Mouse (Mus musculus): Measurements from ENCODE around the gene Gm47996. TPM values are rescaled to one million over a fixed set of nuclear protein-coding genes. Genes with fewer than 3 reads are reported as not detected.

Gm47996 gene
- polyA plus RNA-seq, 1 experiment from 2014 or later, result 0.50 TPM

DNA sequence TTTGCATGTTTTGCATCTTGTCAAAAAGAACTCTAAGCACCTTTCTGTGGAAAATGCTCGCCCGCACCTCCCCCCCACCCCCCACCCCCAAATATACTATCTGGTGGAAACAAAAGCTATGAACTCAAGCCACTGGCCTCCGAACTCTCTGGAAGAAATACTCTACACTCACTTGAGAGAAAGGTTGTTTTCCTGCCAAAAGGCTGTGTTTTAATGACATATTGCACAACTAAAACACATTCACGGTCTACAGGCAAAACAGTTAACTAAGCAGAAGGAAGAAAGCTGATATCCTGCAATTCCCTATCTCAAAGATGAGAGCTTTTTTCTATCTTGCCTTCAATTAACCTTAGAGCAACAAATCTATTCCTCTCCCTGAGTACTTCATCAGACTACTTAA lies 33.4 kb downstream of the Gm47996 start:
- no peak for DNase-seq (ENCODE audit: low spot score)

DNA sequence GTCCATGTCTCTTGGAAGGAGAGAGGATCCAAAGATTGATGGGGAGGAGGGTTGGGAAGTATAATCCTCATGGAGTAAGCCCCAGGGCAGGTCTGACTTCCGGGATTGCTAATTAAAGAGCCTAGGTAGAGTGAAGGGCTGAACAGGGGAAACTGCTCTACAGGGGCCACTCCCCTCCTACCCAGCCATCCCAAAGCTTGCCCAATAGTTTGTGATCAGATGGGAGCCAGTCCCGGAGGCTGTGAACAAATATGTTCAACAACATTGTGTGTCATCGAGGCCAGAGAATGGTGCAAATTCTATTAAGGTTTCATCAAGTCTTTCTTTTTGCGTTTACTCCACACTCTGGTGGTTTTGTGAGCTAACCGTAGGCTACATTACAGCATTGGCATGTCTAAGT lies 34.1 kb downstream of the Gm47996 start:
- Histone ChIP-seq H3K36me3 (no peaks in the 10 kb centered on the region), H3K4me3 (no peak overlapping the region), H3K4me1 (no peaks in the 10 kb centered on the region), H3K27ac (no peak overlapping the region), H3K9me3 (replicated peaks) (no peaks in the 10 kb centered on the region), H3K27me3 (ENCODE audit: low read depth, poor library complexity, severe bottlenecking) (no peaks in the 10 kb centered on the region)
- 93% methylated on average over 5 of the region's 5 CpGs for WGBS
- no peak for DNase-seq (ENCODE audit: low spot score)

More for the DNA sequence above, 33.4 kb downstream of the Gm47996 start:
- H3K4me3 ChIP-seq, result no peak overlapping the region
- H3K27me3 ChIP-seq (ENCODE audit: low read depth, poor library complexity, severe bottlenecking), result no peaks in the 10 kb centered on the region
- H3K4me1 ChIP-seq, result no peaks in the 10 kb centered on the region
- 92% methylated on average over 4 of the region's 4 CpGs for WGBS
- no peak overlapping the region for H3K27ac ChIP-seq
- no peaks in the 10 kb centered on the region for H3K36me3 ChIP-seq
- no peaks in the 10 kb centered on the region for H3K9me3 ChIP-seq (replicated peaks)

DNA sequence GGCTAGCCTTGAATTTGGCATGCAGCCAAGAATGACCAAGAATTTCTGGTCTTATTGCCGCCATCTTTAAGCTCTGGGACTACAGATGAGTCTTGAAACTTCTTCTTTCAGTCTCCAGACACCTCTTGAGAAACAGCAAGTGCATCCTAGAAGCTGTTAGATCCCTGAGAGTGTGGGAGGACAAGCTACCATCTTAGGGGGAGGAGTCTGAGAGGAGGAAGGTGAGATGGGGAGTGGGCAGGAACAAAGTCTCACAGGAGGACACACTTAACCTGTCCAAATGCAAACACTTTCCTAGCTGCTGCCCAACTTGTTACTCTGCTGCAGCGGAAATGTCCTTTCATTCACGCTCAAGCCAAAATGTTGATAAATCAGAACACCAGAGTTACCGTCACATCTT lies 34.8 kb downstream of the Gm47996 start:
- Histone ChIP-seq H3K27me3 (ENCODE audit: low read depth, poor library complexity, severe bottlenecking) (no peaks in the 10 kb centered on the region), H3K27ac (no peak overlapping the region), H3K4me1 (no peaks in the 10 kb centered on the region), H3K9me3 (replicated peaks) (no peaks in the 10 kb centered on the region), H3K36me3 (no peaks in the 10 kb centered on the region), H3K4me3 (no peak overlapping the region)
- no peak for DNase-seq (ENCODE audit: low spot score)
- WGBS, result 96% methylated on average over 4 of the region's 4 CpGs

DNA sequence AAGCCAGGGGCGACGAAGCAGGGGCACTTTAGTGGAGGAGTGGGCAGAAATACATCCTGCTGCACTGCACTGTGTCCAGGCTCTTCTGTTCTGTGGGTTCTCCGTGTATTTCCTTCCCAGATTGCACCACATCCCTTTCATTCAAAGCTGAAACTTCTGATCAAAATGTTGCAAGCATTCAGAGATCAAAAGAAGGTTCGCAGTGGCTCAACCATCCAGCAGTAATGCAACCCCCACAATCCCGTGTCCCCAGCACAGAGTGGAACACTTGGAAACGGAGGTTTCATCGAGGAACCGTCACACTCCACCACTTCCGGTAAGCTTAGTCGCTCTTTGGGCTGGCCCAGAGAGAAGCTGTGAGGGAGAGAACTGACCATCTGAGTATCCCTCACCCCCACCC lies 35.2 kb downstream of the Gm47996 start:
- WGBS, result 87% methylated on average over 10 of the region's 10 CpGs
- H3K27ac ChIP-seq, result no peak overlapping the region
- H3K4me3 ChIP-seq, result no peak overlapping the region
- no peaks in the 10 kb centered on the region for H3K4me1 ChIP-seq
- no peaks in the 10 kb centered on the region for H3K27me3 ChIP-seq (ENCODE audit: low read depth, poor library complexity, severe bottlenecking)
- H3K9me3 ChIP-seq (replicated peaks), result no peaks in the 10 kb centered on the region
- H3K36me3 ChIP-seq, result no peaks in the 10 kb centered on the region
- no peak for DNase-seq (ENCODE audit: low spot score)

DNA sequence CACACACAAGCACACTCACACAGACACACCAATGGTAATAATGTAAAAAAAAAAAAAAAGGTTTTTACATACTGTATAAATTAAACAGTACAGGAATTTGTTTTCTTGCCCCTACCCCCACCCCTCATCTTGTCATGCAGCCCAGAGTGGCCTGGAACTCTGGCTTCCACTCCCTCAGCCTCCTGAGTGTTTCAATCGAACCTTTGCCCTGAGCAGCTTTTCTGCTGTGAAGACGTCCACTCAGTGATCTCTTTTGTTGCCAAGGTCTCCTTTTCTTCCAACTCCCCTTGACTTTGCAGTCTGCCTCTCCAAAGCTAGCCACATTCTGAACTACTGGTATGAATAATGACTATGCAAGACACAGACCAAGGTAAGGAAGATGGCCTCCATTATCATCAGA lies 35.9 kb downstream of the Gm47996 start:
- Histone ChIP-seq H3K9me3 (replicated peaks) (no peaks in the 10 kb centered on the region), H3K27ac (no peak overlapping the region), H3K4me3 (no peak overlapping the region), H3K4me1 (peaks cover 5% of the 10 kb centered on the region; the same call in 1 of the 2 replicates), H3K36me3 (no peaks in the 10 kb centered on the region), H3K27me3 (ENCODE audit: low read depth, poor library complexity, severe bottlenecking) (no peaks in the 10 kb centered on the region)
- no peak for DNase-seq (ENCODE audit: low spot score)
- WGBS, result 86% methylated on average over 2 of the region's 2 CpGs

DNA sequence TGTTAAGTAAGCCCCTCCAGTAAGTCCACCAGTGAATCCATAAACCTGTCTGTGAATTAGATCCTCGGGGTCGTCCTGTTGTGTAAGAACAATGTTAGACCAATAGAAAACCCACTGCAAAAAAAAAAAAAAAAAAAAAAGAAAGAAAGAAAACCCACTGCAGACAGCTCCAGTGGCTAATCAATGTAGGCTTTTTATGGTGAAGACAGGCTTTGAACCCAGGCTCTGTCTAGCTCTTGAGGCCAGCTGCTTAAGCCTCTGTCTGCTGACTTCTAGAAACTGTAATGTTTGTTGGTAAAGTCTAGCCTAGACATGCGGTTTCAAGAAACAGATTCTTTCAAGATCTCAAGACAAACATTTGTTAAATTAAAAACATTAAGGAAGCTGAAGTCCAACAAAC lies 40.2 kb downstream of the Gm47996 start:
- Histone ChIP-seq H3K27ac (no peak overlapping the region), H3K27me3 (ENCODE audit: low read depth, poor library complexity, severe bottlenecking) (no peaks in the 10 kb centered on the region)
- 93% methylated on average over 3 of the region's 3 CpGs for WGBS

DNA sequence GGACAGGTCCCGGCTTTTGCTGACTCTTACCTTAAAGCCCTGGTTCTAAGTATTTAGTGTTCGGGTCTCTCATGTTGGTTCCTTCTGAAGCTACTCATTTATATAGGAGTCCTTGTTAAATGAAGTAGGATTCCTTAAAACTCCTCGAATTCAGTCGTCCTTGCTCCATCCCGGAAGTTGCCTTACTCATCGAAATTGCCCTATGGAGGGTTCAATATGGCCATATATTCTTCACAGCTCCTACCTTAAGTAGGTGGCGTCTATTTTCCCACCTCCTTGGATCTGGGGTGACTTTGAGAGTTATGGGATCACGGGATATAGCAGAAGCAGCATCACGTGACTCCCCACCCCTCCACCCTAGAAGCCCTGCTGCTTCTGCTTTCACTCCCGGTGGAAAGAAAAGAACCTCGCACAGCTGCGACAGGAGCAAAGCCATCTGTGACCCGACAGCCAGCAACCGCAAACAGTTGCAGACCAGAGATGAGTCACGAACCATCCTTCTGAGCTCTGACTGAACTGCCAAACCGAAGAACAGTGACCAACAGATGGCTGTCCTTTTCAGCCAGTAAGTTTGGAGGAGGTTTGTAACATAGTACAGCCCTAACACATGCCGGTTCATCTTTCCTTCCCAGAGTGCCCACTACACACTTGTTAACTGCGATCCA lies 40.7 kb downstream of the Gm47996 start:
- WGBS, result 66% methylated on average over 18 of the region's 18 CpGs
- peaks cover 8% of the 10 kb centered on the region; the same call in 1 of the 2 replicates for H3K4me1 ChIP-seq
- H3K27me3 ChIP-seq (ENCODE audit: low read depth, poor library complexity, severe bottlenecking), result no peaks in the 10 kb centered on the region
- no peak overlapping the region for H3K4me3 ChIP-seq
- no peaks in the 10 kb centered on the region for H3K36me3 ChIP-seq
- no peak for DNase-seq (ENCODE audit: low spot score)
- H3K27ac ChIP-seq, result no peak overlapping the region
- H3K9me3 ChIP-seq (replicated peaks), result no peaks in the 10 kb centered on the region

More for the DNA sequence above, 40.2 kb downstream of the Gm47996 start:
- DNase-seq (ENCODE audit: low spot score), result no peak
- Histone ChIP-seq H3K4me3 (no peak overlapping the region), H3K36me3 (no peaks in the 10 kb centered on the region), H3K4me1 (peaks cover 8% of the 10 kb centered on the region; the same call in 1 of the 2 replicates), H3K9me3 (replicated peaks) (no peaks in the 10 kb centered on the region)

DNA sequence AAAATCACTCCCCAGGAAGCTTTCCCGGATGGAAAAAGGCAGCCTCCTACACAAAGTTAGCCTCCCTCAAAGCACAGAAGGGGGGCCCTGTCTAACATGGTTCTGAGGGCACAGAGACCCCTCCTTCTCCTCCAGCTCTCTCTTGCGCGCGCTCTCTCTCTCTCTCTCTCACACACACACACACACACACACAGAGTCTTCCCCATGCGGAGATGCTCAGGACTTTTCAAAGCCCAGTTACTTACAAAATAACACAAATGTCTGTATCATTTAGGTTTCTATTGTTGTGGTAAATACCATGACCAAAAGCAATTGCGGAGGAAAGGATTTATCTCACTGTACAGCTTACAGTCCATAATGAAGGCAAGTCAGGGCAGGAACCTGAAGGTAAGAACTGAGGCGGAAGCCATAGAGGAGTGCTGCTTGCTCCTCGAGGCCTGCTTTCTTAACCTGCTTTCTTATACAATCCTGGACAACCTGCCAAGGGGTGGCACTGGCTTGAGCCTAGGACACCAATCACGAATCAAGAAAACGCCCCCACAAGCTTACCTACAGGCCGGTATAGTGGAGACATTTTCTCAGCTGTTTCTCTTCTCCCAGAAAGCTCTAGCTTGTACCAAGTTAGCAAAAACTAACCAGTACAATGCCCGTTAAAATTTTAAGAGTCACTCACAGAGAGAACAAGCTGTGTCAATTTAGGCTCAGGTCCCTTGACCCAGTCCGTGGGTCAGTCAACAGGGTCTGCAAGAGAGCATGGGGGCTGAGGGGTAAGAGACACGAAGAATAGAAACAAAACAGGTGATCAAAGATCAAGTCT lies 41.5 kb downstream of the Gm47996 start:
- Histone ChIP-seq H3K36me3 (no peaks in the 10 kb centered on the region), H3K27me3 (ENCODE audit: low read depth, poor library complexity, severe bottlenecking) (no peaks in the 10 kb centered on the region), H3K27ac (no peak overlapping the region), H3K4me1 (peaks cover 8% of the 10 kb centered on the region; the same call in 1 of the 2 replicates), H3K9me3 (replicated peaks) (no peaks in the 10 kb centered on the region), H3K4me3 (no peak overlapping the region)
- 86% methylated on average over 14 of the region's 14 CpGs for WGBS
- DNase-seq (ENCODE audit: low spot score), result no peak

DNA sequence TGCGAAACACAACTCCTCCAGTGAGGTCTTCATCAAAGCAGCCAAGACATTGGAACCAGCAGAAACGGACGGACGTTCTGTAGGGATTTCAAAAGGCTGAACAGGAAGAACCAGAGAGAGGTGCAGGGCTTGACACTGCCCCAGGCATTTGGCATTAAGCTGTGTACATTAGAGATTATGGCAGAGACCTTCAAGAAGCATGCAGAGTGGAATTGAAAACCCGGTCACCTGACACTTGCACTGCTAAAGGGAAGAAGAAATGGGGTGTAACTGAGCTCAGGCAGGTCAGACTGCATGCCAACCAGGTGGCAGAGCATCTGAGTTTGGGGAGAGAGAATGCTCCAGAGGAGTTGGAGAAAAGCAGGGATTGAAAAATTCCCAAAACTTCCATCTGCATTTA lies 45.5 kb downstream of the Gm47996 start:
- H3K9me3 ChIP-seq (replicated peaks), result no peaks in the 10 kb centered on the region
- H3K36me3 ChIP-seq, result no peaks in the 10 kb centered on the region
- no peak overlapping the region for H3K27ac ChIP-seq
- WGBS, result 80% methylated on average over 5 of the region's 5 CpGs
- no peak for DNase-seq (ENCODE audit: low spot score)
- H3K4me1 ChIP-seq, result peaks cover 16% of the 10 kb centered on the region; the same call in 1 of the 2 replicates
- H3K27me3 ChIP-seq (ENCODE audit: low read depth, poor library complexity, severe bottlenecking), result no peaks in the 10 kb centered on the region
- no peak overlapping the region for H3K4me3 ChIP-seq

DNA sequence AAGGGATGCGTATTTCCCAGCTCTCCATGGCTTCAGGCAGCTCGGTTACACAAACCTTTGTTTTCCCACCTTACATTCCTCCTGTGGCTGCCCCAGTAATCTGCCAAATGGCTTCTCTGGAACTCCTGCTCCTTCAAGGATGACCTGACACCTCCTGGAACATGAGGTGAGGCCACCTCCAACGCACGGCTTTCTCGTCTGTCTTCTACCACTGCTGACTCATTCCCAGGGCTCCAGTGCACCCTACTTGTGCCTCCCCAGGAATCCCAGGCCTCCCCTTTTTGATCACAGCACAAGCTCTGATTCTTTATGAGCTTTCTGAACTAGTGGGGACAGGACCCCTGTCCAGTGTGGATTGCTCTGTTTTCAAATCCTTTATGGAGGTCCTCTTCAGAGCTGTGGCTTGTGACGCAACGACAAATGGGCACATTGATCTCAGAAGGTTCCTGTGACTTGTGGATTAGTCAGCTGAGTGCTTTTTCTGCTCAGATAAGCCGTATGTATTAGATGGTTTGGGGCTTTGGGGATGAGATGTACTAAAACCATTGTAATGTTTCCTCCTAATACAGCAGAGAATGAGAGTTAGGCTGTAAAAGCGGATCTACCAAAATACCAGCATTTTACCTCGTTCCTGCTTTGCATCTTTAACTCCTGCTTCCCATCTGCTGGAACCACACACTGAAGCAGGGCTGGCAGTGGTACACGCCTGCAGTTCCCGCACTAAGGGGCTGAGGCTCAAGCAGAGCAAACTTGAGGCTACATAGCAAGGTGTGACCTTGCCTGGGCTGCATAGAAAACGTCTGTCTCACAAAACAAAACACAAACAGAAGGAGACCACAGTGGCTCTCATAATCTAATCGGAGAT lies 48.4 kb downstream of the Gm47996 start:
- Histone ChIP-seq H3K27ac (peak overlapping the region; percentile 14; the same call in 1 of the 2 replicates), H3K4me1 (peaks cover 9% of the 10 kb centered on the region; the same call in 1 of the 2 replicates), H3K36me3 (no peaks in the 10 kb centered on the region), H3K4me3 (no peak overlapping the region), H3K9me3 (replicated peaks) (no peaks in the 10 kb centered on the region), H3K27me3 (ENCODE audit: low read depth, poor library complexity, severe bottlenecking) (no peaks in the 10 kb centered on the region)
- DNase-seq (ENCODE audit: low spot score), result no peak
- WGBS, result 58% methylated on average over 14 of the region's 14 CpGs

DNA sequence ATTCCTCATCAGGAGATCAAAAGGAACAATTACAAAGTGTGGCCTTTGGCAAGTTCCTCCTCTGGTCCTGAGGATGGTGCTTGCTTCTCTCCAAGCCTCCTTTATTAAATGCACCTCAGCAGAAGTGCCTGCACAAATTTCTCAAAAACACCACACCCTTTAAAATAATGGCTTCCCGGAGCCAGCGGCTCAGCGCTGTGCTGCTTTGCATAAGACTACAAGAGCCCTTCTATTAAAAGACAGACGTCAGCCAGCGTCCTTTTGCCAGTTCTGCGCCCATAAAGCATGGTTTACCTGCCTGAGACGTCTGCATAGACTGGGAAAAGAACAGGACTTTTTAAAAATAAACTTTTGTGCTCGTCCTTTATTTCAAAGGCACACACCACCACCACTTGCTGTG lies 49.1 kb downstream of the Gm47996 start:
- Histone ChIP-seq H3K36me3 (no peaks in the 10 kb centered on the region), H3K9me3 (replicated peaks) (no peaks in the 10 kb centered on the region), H3K27me3 (ENCODE audit: low read depth, poor library complexity, severe bottlenecking) (no peaks in the 10 kb centered on the region), H3K27ac (no peak overlapping the region), H3K4me1 (peaks cover 9% of the 10 kb centered on the region; the same call in 1 of the 2 replicates), H3K4me3 (no peak overlapping the region)
- no peak for DNase-seq (ENCODE audit: low spot score)
- WGBS, result 70% methylated on average over 8 of the region's 8 CpGs
